Mouse (Mus musculus) ES-Bruce4 (cell line): ENCODE measurements around the gene Zfp663. TPM values are rescaled to one million over a fixed set of nuclear protein-coding genes. Genes with fewer than 3 reads are reported as not detected.

Source experiments
- H3K27ac ChIP-seq: 2 replicates; pipeline ENCODE4 v1.5.1; 2012; ENCODE audit warnings: low read length, inconsistent platforms; ENCODE audit not compliant: insufficient read depth
- H3K27me3 ChIP-seq: 2 replicates; pipeline ENCODE4 v1.6.1; 2012; ENCODE audit warnings: mild to moderate bottlenecking, low read length, inconsistent platforms; ENCODE audit not compliant: control insufficient read depth, poor library complexity, insufficient read depth, severe bottlenecking
- H3K36me3 ChIP-seq: 2 replicates; pipeline ENCODE4 v1.6.1; 2012; ENCODE audit warnings: inconsistent platforms, mild to moderate bottlenecking, low read length, moderate library complexity; ENCODE audit not compliant: control insufficient read depth, poor library complexity, insufficient read depth, severe bottlenecking
- H3K4me1 ChIP-seq: one replicate; pipeline ENCODE4 v1.8.1; 2011; ENCODE audit warnings: low read length; ENCODE audit not compliant: control insufficient read depth, insufficient read depth
- H3K4me3 ChIP-seq: 2 replicates; pipeline ENCODE4 v1.5.1; 2011; ENCODE audit warnings: low read depth, mild to moderate bottlenecking, low read length
- H3K9ac ChIP-seq: 2 replicates; pipeline ENCODE4 v1.6.1; 2012; ENCODE audit warnings: low read depth, mild to moderate bottlenecking, inconsistent platforms; ENCODE audit not compliant: poor library complexity, severe bottlenecking
- H3K9me3 ChIP-seq: replicated peaks from 2 replicates; pipeline ENCODE4 v1.6.1; 2012; ENCODE audit warnings: mild to moderate bottlenecking, low read length, inconsistent platforms; ENCODE audit not compliant: control insufficient read depth, poor library complexity, insufficient read depth, severe bottlenecking
- CTCF ChIP-seq: IDR thresholded peaks from one replicate; pipeline ENCODE4 v1.8.1; 2011; ENCODE audit warnings: low read depth, low read length
- EP300 ChIP-seq: IDR thresholded peaks from 2 replicates; pipeline ENCODE4 v1.6.1; 2011; ENCODE audit warnings: low read depth, low read length; ENCODE audit not compliant: insufficient read depth
- POLR2A ChIP-seq: IDR thresholded peaks from one replicate; pipeline ENCODE4 v1.8.1; 2011; ENCODE audit warnings: low read length; ENCODE audit not compliant: insufficient read depth
- polyA plus RNA-seq: library from polyadenylated mRNA; stranded (reverse); fragments of >200 nt; gene quantifications from 2 replicates; pipeline ENCODE4 v1.2.4, GENCODE M21; 2011; ENCODE audit warnings: low read depth; ENCODE audit not compliant: missing spikeins, insufficient read depth, insufficient read length

Gene Zfp663
- polyA plus RNA-seq, 1 experiment = not detected

- H3K27me3 ChIP-seq = no peaks in the 10 kb centered on the region
These were observed 23.6 kb upstream of the Zfp663 start for GRCm38 (mm10) chr2:165392156-165392555.

DNA sequence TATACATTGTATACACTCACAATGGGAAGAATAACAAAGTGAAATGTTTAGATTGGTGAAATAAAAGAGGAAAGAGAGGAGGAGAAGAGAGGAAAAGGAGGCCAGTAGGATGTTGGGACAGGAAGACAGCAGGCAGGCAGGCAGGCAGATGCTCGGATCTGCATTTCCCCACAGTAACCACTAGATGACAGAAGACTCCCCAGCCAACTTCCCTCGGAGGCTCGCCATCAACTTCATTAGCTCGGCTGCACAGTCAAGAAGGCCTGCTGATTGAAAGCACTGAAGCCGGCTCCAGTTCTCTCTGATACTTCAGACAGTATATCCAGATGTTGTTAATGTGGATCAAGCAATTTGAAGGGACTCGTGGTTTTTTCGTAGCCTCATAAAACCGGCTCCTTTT lies 23.0 kb upstream of the Zfp663 start:
- Histone ChIP-seq H3K27me3 (no peaks in the 10 kb centered on the region), H3K9me3 (no peaks in the 10 kb centered on the region), H3K36me3 (no peaks in the 10 kb centered on the region), H3K9ac (no peak overlapping the region), H3K4me3 (no peak overlapping the region), H3K27ac (no peak overlapping the region), H3K4me1 (no peaks in the 10 kb centered on the region)
- TF ChIP-seq CTCF (peak; percentile 80), EP300 (no peak)

More at GRCm38 (mm10) chr2:165392156-165392555, 23.6 kb upstream of the Zfp663 start:
- Histone ChIP-seq H3K27ac (no peak overlapping the region), H3K36me3 (no peaks in the 10 kb centered on the region), H3K9me3 (no peaks in the 10 kb centered on the region), H3K4me3 (no peak overlapping the region), H3K9ac (no peak overlapping the region), H3K4me1 (no peaks in the 10 kb centered on the region)
- TF ChIP-seq POLR2A = no peak
- TF ChIP-seq CTCF = no peak
- no peak for TF ChIP-seq EP300

DNA sequence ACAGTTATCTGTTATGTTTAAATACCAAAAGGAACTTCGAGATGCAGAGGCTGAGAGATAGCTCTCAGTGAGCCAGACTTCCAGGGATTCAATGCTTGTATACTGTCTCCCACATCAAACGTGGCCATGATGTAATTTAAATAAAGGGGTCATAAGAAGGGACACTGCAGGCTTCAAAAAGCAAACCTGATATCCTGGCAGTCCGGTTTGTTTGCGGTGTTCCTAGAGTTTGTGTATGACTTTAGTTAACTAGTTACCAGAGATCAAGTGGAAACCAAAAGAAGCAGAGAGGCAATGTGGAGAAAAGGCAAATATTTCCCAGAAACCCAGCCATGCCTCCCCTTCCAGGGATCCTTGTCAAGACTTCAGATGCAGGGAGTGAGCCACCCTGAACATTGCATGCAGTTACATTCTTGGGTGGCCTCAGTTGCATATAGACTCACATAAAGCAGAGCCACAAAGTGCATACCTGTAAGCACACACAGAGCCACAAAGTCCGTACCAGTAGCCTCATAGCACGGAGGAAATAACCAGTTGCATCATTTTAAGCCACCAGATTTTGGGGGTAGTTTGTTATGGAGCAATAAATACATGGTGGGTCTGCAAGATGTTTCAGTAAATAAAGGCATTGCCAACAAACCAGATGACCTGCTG lies 20.9 kb upstream of the Zfp663 start:
- Histone ChIP-seq H3K36me3 (no peaks in the 10 kb centered on the region), H3K9me3 (no peaks in the 10 kb centered on the region)

DNA sequence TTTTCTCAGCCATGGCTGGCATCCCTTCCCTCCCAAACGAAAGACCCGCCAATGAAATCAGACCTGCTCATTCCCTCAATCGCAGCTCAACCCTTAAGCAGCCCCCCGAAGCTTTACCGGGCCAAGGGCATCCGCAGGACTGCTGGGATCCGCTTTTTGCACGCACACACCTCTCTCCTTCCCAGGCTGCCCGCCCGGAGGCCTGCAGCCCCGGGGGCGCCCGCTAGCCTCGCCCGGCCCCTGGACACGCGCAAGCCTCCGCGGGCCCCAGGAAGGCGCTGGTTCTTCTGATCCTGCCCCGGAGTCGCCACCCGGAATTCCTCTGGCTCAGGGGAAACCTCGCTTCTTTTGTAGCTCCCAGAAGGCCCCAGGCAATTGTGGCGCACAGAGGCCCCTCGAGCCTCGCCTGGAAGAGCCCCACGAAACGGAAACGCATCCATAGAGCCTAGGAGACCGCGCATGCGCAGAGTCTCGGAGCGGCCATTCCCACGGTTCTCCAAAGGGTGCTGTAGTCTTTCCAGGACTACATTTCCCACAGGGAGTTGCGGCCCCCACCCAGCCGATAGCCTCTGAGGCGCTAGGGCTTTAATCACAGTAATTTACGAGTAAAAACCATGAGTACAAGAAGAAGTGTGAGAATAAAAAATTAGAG lies 19.4 kb upstream of the Zfp663 start, which contains the start of gene Zfp334:
TSS of gene Zfp334 (minus strand) at position 416 of the 652 bp plus-strand sequence.
- Histone ChIP-seq H3K9ac (peak within 1 kb of the TSS; percentile 79), H3K36me3 (no peaks in the 10 kb centered on the region), H3K27me3 (no peaks in the 10 kb centered on the region), H3K9me3 (no peaks in the 10 kb centered on the region), H3K27ac (no peak within 1 kb of the TSS), H3K4me3 (peak within 1 kb of the TSS; percentile 66), H3K4me1 (no peaks in the 10 kb centered on the region)
- TF ChIP-seq CTCF (no peak), EP300 (no peak), POLR2A (no peak)

More for the DNA sequence above, 20.9 kb upstream of the Zfp663 start:
- Histone ChIP-seq H3K4me1 (no peaks in the 10 kb centered on the region), H3K9ac (no peak overlapping the region), H3K4me3 (no peak overlapping the region), H3K27ac (no peak overlapping the region), H3K27me3 (no peaks in the 10 kb centered on the region)
- no peak for TF ChIP-seq CTCF
- no peak for TF ChIP-seq POLR2A
- no peak for TF ChIP-seq EP300

GRCm38 (mm10) chr2:165387370-165387769 lies 18.8 kb upstream of the Zfp663 start:
- no peaks in the 10 kb centered on the region for H3K36me3 ChIP-seq
- no peak overlapping the region for H3K27ac ChIP-seq
- TF ChIP-seq POLR2A = no peak
- H3K9me3 ChIP-seq = no peaks in the 10 kb centered on the region
- no peaks in the 10 kb centered on the region for H3K4me1 ChIP-seq
- peak overlapping the region; percentile 79 for H3K9ac ChIP-seq
- H3K27me3 ChIP-seq = no peaks in the 10 kb centered on the region
- H3K4me3 ChIP-seq = peak overlapping the region; percentile 66

- no peaks in the 10 kb centered on the region for H3K27me3 ChIP-seq
- H3K9me3 ChIP-seq = no peaks in the 10 kb centered on the region
- TF ChIP-seq EP300 (no peak), CTCF (no peak), POLR2A (no peak)
- no peaks in the 10 kb centered on the region for H3K4me1 ChIP-seq
- peak overlapping the region; percentile 39 for H3K4me3 ChIP-seq
- H3K9ac ChIP-seq = no peak overlapping the region
- H3K27ac ChIP-seq = no peak overlapping the region
- H3K36me3 ChIP-seq = no peaks in the 10 kb centered on the region
These were observed 11.5 kb upstream of the Zfp663 start for GRCm38 (mm10) chr2:165380050-165380449.
